Mouse (Mus musculus) left cerebral cortex, adult 9 months (tissue): ENCODE results near the gene Pdf.
A peak's percentile ranks its signal among the peaks of the same experiment; 100 is the strongest.

Experiments
- DNase-seq, 2 experiments: peaks; one replicate each; pipeline ENCODE4 v3.0.0; 2022; ENCODE audit warnings: low spot score in 2 of 2

Gene Pdf

DNA sequence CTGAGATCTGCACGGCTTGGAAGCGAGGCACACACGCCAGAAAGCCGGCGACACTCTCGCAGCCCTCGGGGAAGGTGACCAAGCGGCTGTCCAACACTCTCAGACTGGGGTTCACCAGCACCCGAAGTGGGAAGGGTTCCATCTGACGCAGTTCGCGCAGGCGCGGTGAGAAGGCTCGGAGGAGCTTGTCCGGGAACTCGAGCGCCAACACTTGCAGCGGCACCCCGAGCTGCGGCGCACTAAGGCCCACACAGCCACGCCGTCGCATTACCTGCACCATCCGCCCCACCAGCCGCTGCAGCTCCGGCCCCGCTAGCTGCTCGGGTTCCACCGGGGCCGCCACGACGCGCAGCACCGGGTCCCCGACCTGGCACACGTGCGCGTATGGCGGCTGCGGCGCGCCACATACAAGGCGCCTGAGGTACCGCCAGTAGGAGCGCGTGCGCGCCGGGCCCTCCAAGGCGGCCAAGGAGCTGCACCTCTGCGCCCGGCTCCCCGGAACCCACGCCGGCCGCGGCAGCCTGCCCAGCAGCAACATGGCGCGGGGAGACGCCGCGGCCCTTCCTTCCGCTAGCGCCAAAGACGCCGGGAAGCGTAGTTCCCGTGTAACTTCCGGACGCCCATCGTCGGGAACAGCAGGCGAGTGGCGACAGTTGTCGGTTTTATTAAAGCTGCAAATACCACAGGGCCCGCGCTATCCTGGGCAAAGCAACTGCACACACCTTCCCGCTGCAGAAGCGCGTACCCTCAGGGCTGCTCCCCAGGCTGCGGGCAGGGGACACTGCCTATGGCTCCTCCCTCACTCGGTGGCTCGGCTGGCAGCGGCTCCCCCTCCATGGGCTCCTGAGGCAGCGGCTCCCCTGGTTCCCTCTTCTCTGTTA lies at the start of gene Pdf:
Gene Pdf (minus strand): TSS at position 554 of the 881 bp plus-strand sequence.
- DNase-seq, result peak; percentile 61 to 84

DNA sequence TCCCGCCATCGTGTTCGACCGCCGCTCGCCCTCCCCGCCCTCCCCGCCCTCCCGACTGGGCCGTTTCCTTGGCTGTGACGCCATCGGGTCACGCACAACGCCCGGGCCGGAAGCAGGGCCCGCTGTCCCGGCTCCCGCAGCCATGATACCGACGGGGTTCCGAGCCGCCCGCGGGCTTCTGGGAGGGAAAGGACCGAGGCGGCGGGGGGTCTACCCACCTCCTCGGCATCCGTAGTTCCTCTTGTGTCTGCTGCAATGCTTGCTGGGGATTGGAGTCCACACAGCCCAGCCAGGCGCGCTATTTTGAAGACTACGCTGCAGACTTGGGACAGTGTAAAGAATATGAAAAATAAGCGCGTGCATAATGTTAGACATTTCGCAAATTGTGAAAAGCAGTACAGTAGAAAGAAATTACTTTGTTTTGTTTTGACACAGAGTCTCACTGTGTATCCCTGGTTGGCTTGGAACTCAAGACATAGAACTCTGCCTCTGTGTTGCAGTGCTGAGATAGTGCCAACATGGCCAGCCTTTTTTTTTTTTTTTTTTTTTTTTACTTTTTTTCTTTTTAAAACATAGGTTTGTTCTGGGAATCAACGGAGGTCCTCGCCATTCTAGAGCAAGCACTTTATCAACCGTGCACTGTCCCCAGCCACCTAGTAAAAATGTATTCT lies 48.1 kb upstream of the Pdf start, which contains the start of gene Terf2:
Gene Terf2 (minus strand): TSS at position 182 of the 671 bp plus-strand sequence.
- DNase-seq, result peak; percentile 85 to 95

DNA sequence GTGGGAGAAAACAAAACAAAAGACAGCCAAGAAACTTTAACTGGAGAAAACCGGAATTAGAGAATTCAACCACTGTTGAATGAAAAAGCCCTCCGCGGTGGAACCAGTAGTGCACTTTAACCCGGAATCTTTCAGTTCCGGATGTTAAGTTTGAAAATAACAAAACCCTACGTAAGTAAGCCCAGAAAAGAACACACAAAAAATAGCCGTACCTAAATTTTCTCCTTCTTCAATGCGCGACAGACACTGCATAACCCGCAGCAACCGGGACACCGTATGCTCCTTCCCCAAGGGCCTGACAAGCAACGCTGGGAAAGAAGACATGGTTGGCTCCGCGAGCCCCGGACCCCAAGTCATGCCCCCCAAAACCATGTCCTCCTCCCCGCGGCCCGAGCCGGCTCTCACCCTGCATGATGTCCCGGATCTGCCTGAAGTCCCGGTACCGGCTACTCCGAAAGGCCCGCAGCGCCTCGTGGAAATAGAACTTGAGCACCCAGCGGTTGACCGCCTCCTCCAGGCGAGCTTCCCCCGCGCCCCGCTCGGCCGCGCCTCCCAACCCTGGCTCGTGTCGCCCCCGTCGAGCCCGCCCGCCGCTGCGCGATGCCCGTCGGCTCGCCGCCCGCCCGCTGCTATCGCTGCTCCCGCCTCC lies 47.4 kb upstream of the Pdf start:
- DNase-seq, result no peak

DNA sequence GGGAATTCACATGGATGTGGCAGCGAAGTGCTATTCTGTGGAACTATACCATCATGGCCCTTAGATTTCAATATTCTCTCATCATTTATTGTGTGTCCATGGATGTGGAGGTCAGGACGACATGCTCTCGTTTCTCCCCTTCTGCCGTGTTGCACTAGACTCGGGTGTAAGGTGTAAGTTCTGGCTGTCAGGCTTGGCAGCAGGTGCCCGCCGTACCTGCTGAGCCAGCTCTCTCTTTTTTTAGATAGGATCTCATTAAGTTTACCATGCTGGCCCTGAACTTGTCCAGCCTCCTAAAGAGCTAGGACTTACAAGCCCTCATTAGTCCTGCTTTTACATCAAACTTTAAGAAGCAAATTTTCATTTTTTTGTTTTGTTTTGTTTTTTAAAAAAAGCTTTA lies 42.1 kb upstream of the Pdf start:
- DNase-seq, result no peak

DNA sequence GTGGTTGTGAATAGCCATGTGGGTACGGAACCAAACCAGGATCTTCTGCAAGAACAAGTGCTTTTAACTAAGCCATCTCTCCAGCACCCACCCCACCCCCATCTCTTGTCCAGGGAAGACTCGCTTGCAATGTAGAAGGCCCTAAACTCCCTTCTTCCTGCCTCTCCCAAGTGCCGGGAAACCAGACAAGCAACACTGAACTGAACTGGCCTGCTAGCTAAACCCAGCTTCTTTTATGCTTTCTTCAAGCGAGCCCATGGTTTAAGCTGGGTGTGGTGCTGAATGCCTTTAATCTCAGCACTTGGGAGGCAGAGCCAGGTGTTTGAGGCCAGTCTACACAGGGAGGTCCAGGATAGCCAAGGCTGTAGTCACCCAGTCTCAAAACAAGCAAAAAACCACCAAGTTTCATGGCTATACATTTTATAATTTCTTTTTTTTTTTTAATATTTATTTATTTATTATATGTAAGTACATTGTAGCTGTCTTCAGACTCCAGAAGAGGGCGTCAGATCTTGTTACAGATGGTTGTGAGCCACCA lies 40.2 kb upstream of the Pdf start:
- DNase-seq, result no peak

DNA sequence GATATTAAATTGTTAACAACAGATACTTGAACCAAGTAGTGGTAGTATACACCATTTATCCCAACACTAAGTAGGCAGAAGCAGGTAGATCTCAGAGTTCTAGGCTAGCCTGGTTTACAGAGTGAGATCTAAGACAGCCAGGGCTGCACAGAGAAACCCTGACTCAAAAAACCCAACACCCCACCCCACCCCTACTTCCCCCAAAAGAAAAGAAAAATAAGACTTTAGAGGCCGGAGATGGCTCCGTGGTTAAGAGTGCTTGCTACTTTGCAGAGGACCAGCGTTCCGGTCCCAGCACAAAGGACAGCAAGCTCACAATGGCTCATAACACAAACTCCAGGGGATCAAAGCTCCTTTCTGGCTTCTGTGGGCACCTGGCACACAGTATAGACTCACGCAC lies 37.6 kb upstream of the Pdf start:
- DNase-seq, result no peak

DNA sequence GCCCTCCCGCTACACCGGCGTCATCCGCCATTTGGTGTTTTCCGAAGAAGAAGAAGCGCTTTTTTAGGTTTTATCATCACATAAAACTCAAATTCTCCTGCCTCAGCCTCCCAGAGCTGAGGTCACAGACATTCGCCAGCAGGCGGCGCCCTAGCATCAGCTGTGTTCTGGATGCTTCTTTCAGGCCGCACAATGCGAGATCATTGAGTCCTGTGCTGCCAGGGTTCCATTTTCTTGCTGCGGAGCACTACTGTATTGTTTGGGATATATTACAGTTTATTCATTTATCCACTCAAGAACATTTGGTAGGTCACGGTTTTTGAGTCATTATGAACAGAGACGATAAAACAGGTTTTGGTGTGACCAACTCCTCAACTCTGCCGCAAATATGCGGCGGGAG lies 36.9 kb upstream of the Pdf start:
- no peak for DNase-seq

DNA sequence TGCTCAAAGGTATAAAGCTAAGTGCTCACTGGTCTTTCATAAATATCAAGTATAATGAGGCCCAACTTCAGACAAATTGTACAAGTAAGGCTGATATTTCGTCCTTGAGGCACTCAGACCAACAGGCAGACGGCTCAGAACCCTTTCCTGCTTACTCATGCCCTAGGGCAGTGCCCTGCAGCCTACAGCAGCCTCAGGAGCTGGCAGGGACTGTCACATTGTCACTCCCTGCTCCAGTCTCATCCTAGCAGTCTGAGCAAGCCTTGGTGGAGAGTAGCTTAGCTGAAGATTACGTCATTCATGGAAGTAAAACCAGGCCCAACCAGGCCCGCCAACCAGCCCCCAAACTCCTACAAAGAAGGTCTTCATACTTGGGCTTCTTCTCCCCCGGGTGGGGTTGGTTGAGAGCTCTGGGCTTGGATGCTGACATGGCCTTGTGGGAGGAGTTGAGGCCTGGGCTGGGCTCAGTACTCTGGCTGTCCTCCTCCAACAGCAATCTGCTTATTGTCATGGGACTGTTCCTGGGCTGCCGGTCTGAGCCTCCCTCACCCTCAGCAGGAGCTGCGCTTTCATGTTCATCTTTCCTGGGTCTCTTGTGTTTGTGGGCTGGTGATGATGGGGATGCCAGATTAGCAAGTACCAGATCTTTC lies 27.9 kb upstream of the Pdf start:
- no peak for DNase-seq

DNA sequence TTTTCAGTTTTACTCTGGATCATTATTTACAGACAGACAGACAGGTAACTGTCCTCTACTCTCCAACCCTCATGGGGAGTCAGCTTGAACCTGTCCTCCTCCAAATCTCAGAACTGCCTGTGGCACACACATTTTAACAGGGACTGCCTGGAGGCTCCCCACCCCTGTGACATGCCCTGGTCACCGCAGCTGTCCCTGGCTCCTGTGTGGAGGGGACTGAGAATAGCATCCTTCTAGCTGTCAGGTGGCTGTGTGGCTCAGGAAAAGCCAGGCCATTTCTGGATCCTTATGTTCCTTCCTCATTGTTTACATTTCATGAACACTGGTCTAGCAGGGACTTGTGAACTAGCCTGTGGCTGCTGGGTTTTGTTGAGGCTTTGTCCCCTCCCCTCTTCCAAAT lies 25.7 kb upstream of the Pdf start:
- DNase-seq, result no peak

DNA sequence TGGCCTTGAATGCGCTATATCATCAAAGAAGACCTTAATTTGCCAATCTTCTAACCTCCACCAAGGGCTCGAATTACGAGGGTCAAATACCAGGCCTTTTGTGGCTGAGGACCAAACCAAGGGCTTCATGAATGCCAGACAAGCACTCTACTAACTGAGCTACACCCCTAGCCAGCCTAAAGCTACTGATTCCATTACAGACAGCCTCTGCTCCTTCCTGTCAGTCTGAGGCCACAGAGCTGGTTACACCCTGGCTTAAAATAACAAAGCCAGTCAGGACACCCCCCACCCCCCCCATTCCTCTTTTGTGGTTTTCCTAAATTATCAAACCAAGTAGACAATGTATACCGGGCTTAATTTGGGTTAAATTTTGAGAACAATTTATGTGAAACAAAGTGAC lies 25.3 kb upstream of the Pdf start:
- DNase-seq, result no peak

DNA sequence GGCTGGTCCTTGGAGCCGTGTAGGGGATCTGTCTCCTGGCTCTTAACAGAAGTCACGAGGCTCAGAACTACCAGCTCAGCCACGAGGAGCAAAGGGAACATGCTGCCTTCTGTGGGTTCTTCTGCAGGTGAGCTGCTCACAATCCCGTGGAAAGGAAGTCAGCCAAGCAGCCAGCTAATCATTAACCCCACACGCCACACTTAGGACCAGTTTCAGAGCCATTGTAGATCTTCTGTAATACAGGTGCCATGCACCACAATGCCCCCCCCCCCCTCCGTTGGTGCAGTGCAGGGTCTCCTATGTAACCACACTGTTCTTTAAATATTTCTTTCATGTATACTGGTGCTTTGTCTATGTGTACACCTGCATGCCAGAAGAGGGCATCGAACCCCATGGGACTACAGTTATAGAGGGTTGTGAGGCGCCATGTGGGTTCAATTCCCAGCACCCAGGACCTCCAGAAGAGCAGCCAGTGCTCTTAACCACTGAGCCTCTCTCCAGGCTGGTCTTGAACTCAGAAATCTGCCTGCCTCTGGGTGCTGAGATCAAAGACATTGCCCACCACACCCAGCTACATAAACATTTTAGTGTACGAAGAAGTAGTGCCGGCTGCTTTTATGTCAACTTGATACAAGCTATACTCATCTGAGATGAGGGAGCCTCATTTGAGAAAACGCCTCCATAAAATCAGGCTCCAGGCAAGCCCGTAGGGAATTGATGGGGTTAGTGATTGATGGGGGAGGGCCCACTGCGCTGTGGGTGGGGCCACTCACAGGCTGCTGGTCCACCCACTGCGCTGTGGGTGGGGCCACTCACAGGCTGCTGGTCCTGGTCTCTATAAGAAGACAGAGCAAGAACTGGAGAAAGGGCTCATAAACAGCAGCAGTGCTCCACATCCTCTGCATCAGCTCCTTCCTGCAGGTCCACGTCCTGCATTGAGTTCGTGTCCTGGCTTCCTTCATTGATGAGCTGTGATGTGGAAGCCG lies 17.4 kb upstream of the Pdf start, which contains the start of gene Tmed6:
Gene Tmed6 (minus strand): TSS at position 134 of the 986 bp plus-strand sequence.
- DNase-seq, result no peak

DNA sequence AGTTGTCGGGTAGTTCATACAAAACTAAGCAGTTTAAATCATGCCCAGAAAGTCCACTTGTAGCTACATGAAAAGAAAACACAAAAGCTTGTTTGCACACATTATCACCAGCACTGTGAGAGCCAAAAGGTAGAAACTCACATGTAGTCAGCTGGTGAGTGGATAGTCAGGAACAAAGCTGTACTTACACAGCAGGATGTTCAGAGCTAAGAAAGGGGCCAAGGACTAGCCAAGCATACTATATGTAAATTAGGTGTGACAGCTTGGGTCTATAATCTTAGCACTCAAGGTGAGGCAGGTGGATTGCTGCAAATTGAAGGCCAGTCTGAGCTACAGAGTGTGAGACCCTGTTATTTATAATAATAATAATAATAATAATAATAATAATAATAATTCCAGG lies 14.2 kb upstream of the Pdf start:
- DNase-seq, result no peak

DNA sequence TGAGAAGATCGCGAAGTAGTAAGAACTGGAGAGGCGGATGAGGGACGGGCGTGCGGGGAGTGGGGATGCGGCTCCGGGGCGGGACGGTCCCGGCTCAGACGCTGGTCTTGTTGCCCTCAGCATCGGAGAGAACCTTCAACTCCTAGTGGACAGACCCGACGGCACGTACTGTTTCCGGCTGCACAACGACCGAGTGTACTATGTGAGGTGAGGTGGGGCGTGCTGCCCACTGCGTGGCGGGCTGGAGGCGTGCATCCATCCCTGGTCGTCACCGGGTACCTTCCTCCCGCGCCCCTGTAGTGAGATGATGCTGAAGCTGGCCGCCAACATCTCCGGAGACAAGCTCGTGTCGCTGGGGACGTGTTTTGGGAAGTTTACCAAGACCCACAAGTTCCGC lies 8.6 kb upstream of the Pdf start:
- no peak for DNase-seq

DNA sequence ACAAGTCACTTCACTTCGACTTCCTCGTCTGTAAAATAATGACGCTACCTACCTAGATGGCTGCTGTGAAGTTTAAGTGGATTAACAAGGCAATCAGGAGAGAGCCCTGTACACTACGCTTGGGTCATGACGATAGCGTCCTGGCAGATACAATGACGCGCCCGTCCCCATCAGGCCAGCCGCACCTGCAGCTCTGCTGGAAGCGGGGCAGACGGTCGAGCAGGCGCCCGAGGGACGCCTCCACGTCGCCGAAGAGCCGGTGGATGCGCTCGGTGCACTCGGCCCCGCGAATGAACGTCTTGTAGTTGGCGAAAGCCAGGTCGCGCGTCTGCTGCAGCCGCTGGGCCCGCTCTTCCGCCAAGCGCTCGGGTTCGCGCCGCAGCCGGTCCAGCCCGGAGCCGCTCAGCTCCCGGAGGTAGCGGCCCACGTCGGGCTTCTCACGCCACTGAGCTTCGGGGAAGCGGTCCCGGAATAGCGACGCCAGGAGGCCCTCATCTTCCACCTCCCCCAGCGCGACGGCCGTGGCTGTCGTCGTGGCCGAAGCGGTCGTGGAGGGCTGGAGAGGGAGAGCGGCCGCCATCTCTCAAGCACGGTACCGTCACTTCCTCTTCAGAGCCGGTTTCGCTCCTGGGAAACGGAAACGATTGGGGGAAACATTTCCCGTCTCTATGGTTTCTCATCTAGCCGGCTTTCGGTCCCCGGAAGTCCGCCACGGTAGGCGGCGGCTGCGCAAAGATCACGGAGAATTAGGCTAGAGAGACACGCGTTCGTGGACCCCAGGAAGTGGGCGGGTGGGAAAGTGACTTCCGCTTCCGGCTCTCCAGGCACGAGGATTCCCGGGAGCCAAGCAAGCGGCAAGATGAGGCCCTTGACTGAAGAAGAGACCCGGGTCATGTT lies 7.9 kb upstream of the Pdf start, which contains the start of the genes Cog8 and Nip7:
Gene Cog8 (minus strand): TSS at position 614 of the 897 bp plus-strand sequence.
Gene Nip7 (plus strand): TSS at position 802 of the 897 bp plus-strand sequence.
- DNase-seq, result peak; percentile 92 to 98

DNA sequence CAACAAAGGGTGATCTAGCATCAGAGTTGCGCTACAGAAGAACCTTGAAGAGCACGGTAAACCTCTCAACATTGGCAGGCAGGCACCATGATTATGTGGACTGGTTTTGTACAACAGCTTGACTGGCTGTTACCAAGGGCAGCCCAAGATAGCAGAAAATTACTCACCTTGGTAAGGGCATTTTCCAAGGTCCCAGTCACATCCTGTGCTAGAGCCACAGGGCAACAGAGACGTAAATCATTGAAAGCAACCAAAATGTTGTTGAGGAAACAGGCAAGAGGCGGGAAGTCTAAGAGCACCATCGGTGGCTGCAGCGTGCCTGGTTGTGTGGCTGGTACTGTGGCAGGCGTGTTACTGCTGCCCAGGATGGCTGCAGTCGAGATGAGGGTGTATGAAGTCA lies 3.6 kb upstream of the Pdf start:
- no peak for DNase-seq

DNA sequence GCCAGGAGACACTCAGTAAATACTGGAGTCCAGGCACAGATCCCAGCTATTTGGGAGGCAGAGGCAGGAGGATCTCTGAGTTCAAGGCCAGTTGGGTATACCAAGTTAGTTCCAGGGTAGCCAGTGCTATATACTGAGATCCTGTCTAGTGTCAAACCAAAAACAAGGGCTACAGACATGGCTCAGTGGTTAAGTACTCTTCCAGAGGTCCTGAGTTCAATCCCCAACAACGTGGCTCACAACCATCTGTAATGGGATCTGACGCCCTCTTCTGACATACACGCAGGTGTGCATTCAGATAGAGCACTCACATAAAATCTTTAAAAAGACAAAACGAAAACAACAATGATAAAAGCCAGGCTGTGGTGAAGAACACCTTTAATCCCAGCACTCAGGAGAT lies 1.1 kb upstream of the Pdf start:
- no peak for DNase-seq

DNA sequence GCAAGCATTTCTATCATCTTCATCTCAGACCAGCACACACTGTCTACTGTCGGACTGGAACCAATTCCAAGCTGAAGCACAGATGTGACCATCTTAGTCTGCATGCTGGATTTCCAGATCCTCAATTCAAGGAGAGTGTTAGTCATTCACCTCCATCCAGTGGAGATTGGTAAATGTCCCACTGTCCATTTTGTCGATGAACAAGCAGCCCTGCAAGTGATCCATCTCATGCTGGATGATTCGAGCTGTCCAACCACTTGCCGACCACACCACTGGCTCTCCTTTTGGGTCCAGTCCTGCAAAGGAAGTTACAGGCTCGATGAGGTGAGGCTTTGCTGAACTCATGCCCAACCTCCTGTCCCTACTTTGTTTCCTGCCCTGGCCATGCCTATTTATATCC lies 1.4 kb downstream of the Pdf start:
- DNase-seq, result no peak

DNA sequence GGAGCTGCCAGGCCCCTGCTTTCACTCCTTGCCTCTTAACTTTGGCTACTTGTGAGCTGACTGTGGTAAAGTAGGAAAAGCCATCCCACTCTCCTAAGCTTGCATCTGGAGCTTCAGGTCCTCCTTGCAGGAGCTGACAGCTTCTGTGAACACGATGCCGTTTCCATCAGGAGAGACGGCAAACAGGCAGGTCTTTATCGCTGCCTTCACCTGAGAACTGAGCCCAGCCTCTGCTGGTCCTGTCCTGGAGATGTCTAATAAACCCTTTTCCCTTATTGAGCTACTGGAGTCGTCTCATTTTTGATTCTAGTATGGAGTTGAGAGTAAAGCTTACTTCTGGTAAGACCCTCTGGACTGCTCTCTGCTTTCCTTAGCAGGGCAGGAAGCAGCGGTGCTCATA lies 2.9 kb downstream of the Pdf start:
- DNase-seq, result no peak

DNA sequence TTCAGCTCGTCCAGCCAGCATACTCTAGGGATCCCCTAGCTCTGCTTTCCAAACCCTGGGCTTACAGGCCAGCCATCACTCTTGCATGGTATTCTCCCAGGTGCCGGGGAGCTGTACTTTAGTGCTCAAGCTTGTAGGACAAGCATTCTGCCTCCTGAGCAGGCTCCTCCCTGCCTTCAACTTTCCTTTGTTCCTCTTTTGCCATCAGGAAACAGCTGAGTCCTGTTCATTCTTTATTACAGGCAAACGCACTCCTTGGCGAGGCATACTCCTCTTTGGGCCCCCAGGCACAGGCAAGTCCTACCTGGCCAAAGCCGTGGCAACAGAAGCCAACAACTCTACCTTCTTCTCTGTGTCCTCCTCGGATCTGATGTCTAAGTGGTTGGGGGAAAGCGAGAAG lies 7.8 kb downstream of the Pdf start:
- DNase-seq, result no peak
